Mouse (Mus musculus) thymus, adult 2 months (tissue): ENCODE measurements around the gene Haus5.

ENCODE experiments used
- CTCF ChIP-seq: fragments of 200-500 bp; IDR thresholded peaks from 2 replicates; pipeline ENCODE4 v1.5.1; 2012; ENCODE audit warnings: mild to moderate bottlenecking, control low read depth, low read length, moderate library complexity, borderline replicate concordance; ENCODE audit not compliant: control insufficient read depth, poor library complexity, insufficient read depth; ENCODE audit errors: extremely low read depth
- POLR2A ChIP-seq: fragments of 200-500 bp; IDR thresholded peaks from 2 replicates; pipeline ENCODE4 v1.6.1; 2012; ENCODE audit warnings: mild to moderate bottlenecking, low read length, control low read depth, moderate library complexity; ENCODE audit not compliant: control insufficient read depth, poor library complexity, insufficient read depth; ENCODE audit errors: extremely low read depth

GRCm38 (mm10) chr7:30698589-30698988 is 33.8 kb upstream of the Haus5 start, which contains the start of gene 2200002J24Rik:
- TF ChIP-seq CTCF, result no peak
- no peak for TF ChIP-seq POLR2A
